Mouse (Mus musculus) right cerebral cortex, adult 18-20 months (tissue): ENCODE measurements around the gene Neu4.
"Not testable (repeated sequence)": the region's sequence is repeated elsewhere in the genome, so short reads cannot be mapped to it uniquely, and the experiment has no call there.

Experiments
- DNase-seq: peaks from one replicate; pipeline ENCODE4 v3.0.0; 2022; ENCODE audit warnings: mixed read lengths

Gene Neu4

DNA sequence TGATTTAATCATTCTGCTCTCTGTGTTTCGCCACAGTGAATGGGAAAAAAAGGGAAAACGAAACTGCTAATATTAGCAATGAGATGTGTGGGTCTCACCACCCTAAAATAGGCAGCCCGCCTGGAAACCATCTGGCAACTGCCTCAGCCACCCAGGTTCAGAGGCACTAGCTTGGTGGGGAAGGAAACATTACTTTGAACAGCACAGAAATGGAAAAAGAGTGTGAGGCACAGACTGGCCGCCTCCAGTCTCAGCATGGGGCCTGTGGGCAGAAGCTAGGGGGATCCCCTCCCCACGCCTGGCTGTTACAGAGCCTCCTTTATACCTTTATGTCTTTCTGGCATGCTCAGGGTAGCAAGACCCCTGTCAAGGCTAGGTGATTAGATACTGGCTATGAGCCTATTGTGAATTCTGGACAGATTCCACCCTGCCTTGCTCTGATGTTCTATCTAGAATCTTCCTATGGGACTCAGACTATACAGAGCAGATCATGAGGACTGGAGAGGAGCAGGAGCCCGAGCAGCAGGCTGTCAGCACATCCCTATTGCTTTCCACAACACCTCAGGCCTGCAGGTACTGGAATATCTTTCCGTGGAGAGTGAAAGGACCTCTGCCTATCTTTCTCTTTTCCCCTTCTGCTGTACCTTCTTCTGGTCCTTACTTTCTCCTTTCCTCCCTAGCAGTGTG lies 33.4 kb downstream of the Neu4 start:
- peak; percentile 88 for DNase-seq

DNA sequence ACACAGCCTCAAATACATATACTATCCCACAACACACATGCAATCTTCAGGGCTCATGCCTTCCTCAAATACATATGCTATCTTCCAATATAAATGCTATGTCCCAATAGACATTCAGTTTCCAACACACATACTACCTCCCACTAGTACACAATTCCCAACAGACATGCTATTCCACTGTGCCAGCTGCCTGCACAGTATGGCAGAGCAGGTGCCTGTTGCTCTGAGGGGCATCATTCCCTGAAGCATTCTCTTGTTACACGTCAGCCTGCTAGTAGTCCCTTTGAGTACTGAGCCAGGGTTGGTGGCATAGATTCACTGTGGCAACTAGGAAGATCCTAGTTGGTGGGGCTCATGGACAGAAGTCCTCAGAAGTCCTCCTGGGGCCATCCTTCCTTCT lies 34.2 kb downstream of the Neu4 start:
- no peak for DNase-seq

DNA sequence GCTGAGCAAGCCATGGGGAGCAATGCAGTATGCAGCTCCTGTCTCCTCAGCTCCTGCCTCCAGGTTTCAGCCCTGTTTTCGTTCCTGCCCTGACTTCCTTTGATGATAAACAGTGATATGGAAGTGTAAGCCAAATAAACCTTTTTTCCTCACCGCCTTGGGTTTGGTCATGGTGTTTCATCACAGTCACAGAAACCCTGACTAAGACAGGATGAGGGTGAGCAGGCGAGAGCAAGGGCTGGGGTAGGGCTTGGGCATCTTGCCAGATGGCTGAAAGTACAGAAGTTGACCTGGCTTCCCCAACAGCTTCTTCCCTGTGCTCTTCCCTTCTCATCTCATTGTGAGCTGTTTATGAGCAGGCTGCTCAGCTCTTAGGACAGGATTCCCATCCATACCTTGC lies 35.7 kb downstream of the Neu4 start:
- DNase-seq: no peak

DNA sequence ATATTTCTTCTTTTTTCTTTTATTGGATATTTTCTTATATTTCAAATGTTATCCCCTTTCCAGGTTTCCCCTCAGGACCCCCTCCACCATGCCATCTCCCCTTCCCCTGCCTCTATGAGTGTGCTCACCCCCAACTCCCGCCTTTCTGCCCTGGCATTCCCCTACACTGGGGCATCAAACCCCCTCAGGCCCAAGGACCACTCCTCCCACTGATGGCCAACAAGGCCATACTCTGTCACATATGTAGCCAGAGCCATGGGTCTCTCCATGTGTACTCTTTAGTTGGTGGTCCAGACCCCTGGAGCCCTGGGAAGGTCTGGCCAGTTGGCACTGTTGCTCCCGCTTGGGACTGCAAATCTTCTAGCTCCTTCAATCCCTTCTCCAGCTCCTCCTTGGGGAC lies 37.1 kb downstream of the Neu4 start:
- no peak for DNase-seq

DNA sequence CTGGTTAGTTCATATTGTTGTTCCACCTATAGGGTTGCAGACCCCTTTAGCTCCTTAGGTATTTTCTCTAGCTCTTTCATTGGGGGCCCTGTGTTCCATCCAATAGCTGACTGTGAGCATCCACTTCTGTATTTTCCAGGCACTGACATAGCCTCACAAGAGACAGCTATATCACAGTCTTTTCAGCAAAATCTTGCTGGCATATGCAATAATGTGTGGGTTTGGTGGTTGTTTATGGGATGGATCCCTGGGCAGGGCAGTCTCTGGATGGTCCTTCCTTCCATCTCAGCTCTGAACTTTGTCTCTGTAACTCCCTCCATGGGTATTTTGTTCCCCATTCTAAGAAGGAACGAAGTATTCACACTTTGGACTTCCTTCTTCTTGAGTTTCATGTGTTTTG lies 38.0 kb downstream of the Neu4 start:
- not testable (repeated sequence) for DNase-seq

DNA sequence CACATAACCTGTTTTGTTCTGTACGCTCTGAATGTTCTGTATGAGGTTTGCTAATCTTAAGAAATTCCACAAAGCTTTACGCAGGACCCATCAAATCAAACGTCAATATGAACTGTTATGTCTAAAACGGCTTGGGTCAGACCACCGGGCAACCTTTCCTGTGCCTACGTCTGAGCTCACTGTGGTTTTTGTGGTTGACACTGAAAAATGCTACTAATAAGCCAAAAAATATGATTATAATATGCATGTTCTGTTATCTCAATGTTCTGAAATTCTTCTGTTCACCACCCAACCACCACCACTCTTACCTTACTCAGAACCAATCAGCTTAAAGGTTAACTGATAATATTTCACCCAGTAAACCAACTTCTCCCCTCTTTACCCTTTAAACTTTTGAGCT lies 54.5 kb downstream of the Neu4 start:
- DNase-seq: no peak

DNA sequence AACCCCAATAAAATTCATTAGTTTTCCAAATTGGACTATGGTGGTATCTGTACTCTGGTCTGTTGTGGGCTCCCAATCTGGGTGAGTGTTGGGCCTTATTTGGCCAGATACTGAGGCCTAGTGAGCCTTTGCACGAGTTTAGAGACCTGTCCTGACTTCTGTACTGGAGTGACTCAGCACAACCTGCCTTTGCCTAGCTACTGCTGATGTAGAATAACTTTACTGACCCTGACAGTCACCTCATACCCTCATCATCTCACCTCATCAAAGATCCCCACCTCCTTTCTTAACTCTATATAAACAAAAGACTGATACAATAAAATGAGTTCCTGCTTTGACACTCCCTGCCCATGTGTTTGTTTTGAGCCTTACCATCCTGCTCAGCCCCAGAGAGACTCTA lies 56.5 kb downstream of the Neu4 start:
- no peak for DNase-seq
